Mouse (Mus musculus) forebrain, embryonic 11.5 days (tissue): ENCODE data around the gene Tpm4. TPM values are rescaled to one million over a fixed set of nuclear protein-coding genes. Genes with fewer than 3 reads are reported as not detected.

ENCODE experiments used
- ATAC-seq: fragments of 200-750 bp; cut with Nextera tagmentation; replicated peaks from 2 replicates; pipeline ENCODE4 v1.8.0; 2017; ENCODE audit warnings: moderate TSS enrichment; ENCODE audit not compliant: low FRiP score
- DNase-seq: peaks from one replicate; pipeline ENCODE4 v3.0.0-alpha.2; 2017; ENCODE audit warnings: low spot score
- H3K27ac ChIP-seq: fragments of 300-500 bp; sonication (generic); 2 replicates; pipeline ENCODE4 v1.5.1; 2014; ENCODE audit warnings: low read depth, low read length
- H3K27me3 ChIP-seq: fragments of 300-500 bp; sonication (generic); 2 replicates; pipeline ENCODE4 v1.6.1; 2014; ENCODE audit warnings: mild to moderate bottlenecking, low read length, mixed read lengths; ENCODE audit not compliant: control insufficient read depth, insufficient read depth
- H3K36me3 ChIP-seq: fragments of 300-500 bp; sonication (generic); 2 replicates; pipeline ENCODE4 v1.6.1; 2014; ENCODE audit warnings: mild to moderate bottlenecking, low read length, moderate library complexity, mixed read lengths; ENCODE audit not compliant: control insufficient read depth, insufficient read depth
- H3K4me1 ChIP-seq: fragments of 300-500 bp; sonication (generic); replicated peaks from 2 replicates; pipeline ENCODE4 v1.6.1; 2014; ENCODE audit warnings: low read length, mixed read lengths; ENCODE audit not compliant: control insufficient read depth, insufficient read depth
- H3K4me2 ChIP-seq: fragments of 300-500 bp; sonication (generic); 2 replicates; pipeline ENCODE4 v1.6.1; 2014; ENCODE audit warnings: low read depth, mild to moderate bottlenecking, low read length, moderate library complexity, mixed read lengths; ENCODE audit not compliant: severe bottlenecking
- H3K4me3 ChIP-seq: fragments of 300-500 bp; sonication (generic); 2 replicates; pipeline ENCODE4 v1.5.1; 2014; ENCODE audit warnings: low read depth, low read length
- H3K9ac ChIP-seq: fragments of 300-500 bp; sonication (generic); 2 replicates; pipeline ENCODE4 v1.6.1; 2014; ENCODE audit warnings: low read length
- H3K9me3 ChIP-seq: fragments of 300-500 bp; sonication (generic); 2 replicates; pipeline ENCODE4 v1.6.1; 2016; ENCODE audit warnings: low read length, mixed read lengths; ENCODE audit not compliant: control insufficient read depth
- WGBS: fragments of 180-500 bp; shearing (Covaris S2); extraction: QIAGEN DNeasy Blood & Tissue Kit; methylation state at CpG from one replicate; pipeline ENCODE4 v1.1.7; 2014; 5-methylcytosine and 5-hydroxymethylcytosine counted together
- polyA plus RNA-seq: library from polyadenylated mRNA; unstranded; fragments of >200 nt; fragmentation: Nextera tagmentation; extraction: Ambion mirVana; gene quantifications from 2 replicates; pipeline ENCODE4 v1.2.1, GENCODE M21; 2014

Tpm4 gene
- polyA plus RNA-seq, 1 experiment from 2014 or later: 557 TPM

- Histone ChIP-seq H3K36me3 (peaks cover 15% of the 10 kb centered on the region; the same call in 1 of the 2 replicates), H3K27ac (no peak overlapping the region), H3K27me3 (no peaks in the 10 kb centered on the region), H3K4me2 (no peak overlapping the region), H3K9ac (no peak overlapping the region), H3K4me1 (no peaks in the 10 kb centered on the region), H3K4me3 (no peak overlapping the region), H3K9me3 (no peaks in the 10 kb centered on the region)
- WGBS: 92% methylated on average over 1 of the region's 1 CpGs
- no peak for ATAC-seq
- no peak for DNase-seq
Observed at GRCm38 (mm10) chr8:72146056-72146455, 11.3 kb downstream of the Tpm4 start.

- DNase-seq (no peak), ATAC-seq (no peak)
- Histone ChIP-seq H3K9ac (no peak overlapping the region), H3K4me2 (no peak overlapping the region), H3K27me3 (no peaks in the 10 kb centered on the region), H3K36me3 (peaks cover 15% of the 10 kb centered on the region; the same call in 1 of the 2 replicates), H3K27ac (no peak overlapping the region), H3K4me3 (no peak overlapping the region), H3K9me3 (no peaks in the 10 kb centered on the region), H3K4me1 (no peaks in the 10 kb centered on the region)
- WGBS: 93% methylated on average over 3 of the region's 3 CpGs
Observed at GRCm38 (mm10) chr8:72146556-72146955, 11.8 kb downstream of the Tpm4 start.

- peaks cover 15% of the 10 kb centered on the region; the same call in 1 of the 2 replicates for H3K36me3 ChIP-seq
- no peak overlapping the region for H3K27ac ChIP-seq
- no peak overlapping the region for H3K4me2 ChIP-seq
- H3K27me3 ChIP-seq: no peaks in the 10 kb centered on the region
- no peaks in the 10 kb centered on the region for H3K4me1 ChIP-seq
- no peak overlapping the region for H3K9ac ChIP-seq
- DNase-seq: no peak
- ATAC-seq: no peak
- WGBS: 89% methylated on average over 2 of the region's 2 CpGs
- no peak overlapping the region for H3K4me3 ChIP-seq
- H3K9me3 ChIP-seq: no peaks in the 10 kb centered on the region
Observed at GRCm38 (mm10) chr8:72147266-72147665, 12.5 kb downstream of the Tpm4 start.

GRCm38 (mm10) chr8:72149056-72149455 is 14.3 kb downstream of the Tpm4 start:
- Histone ChIP-seq H3K4me1 (no peaks in the 10 kb centered on the region), H3K36me3 (peaks cover 15% of the 10 kb centered on the region; the same call in 1 of the 2 replicates), H3K27me3 (no peaks in the 10 kb centered on the region), H3K9ac (no peak overlapping the region), H3K27ac (no peak overlapping the region), H3K9me3 (no peaks in the 10 kb centered on the region), H3K4me3 (no peak overlapping the region), H3K4me2 (no peak overlapping the region)
- DNase-seq: no peak
- 90% methylated on average over 1 of the region's 1 CpGs for WGBS
- no peak for ATAC-seq

- H3K36me3 ChIP-seq: peaks cover 4% of the 10 kb centered on the region; the same call in 1 of the 2 replicates
- DNase-seq (no peak), ATAC-seq (no peak)
- H3K4me3 ChIP-seq: no peak overlapping the region
- H3K27me3 ChIP-seq: no peaks in the 10 kb centered on the region
- no peak overlapping the region for H3K27ac ChIP-seq
- no peaks in the 10 kb centered on the region for H3K4me1 ChIP-seq
- WGBS: 89% methylated on average over 3 of the region's 3 CpGs
- H3K9ac ChIP-seq: no peak overlapping the region
- H3K4me2 ChIP-seq: no peak overlapping the region
- H3K9me3 ChIP-seq: no peaks in the 10 kb centered on the region
Observed at GRCm38 (mm10) chr8:72151418-72152078, 16.8 kb downstream of the Tpm4 start.

GRCm38 (mm10) chr8:72153382-72153781 is 18.6 kb downstream of the Tpm4 start:
- ATAC-seq (no peak), DNase-seq (no peak)
- H3K9me3 ChIP-seq: no peaks in the 10 kb centered on the region
- no peak overlapping the region for H3K9ac ChIP-seq
- no peak overlapping the region for H3K4me2 ChIP-seq
- no peak overlapping the region for H3K27ac ChIP-seq
- no peaks in the 10 kb centered on the region for H3K27me3 ChIP-seq
- no peak overlapping the region for H3K4me3 ChIP-seq
- no peaks in the 10 kb centered on the region; the same call in 1 of the 2 replicates for H3K36me3 ChIP-seq
- H3K4me1 ChIP-seq: no peaks in the 10 kb centered on the region

- no peak overlapping the region for H3K4me2 ChIP-seq
- no peaks in the 10 kb centered on the region for H3K27me3 ChIP-seq
- no peaks in the 10 kb centered on the region for H3K36me3 ChIP-seq
- H3K27ac ChIP-seq: no peak overlapping the region
- H3K4me1 ChIP-seq: peaks cover 9% of the 10 kb centered on the region; the same call in 1 of the 2 replicates
- no peaks in the 10 kb centered on the region; the same call in 1 of the 2 replicates for H3K9me3 ChIP-seq
- no peak for ATAC-seq
- 88% methylated on average over 2 of the region's 2 CpGs for WGBS
- no peak overlapping the region for H3K9ac ChIP-seq
- no peak overlapping the region for H3K4me3 ChIP-seq
- DNase-seq: no peak
Observed at GRCm38 (mm10) chr8:72158096-72158495, 23.3 kb downstream of the Tpm4 start.

- no peak for ATAC-seq
- 84% methylated on average over 3 of the region's 3 CpGs for WGBS
Observed at GRCm38 (mm10) chr8:72158726-72159125, 24.0 kb downstream of the Tpm4 start.

GRCm38 (mm10) chr8:72160007-72160406 is 25.2 kb downstream of the Tpm4 start:
- Histone ChIP-seq H3K36me3 (no peaks in the 10 kb centered on the region), H3K27ac (no peak overlapping the region), H3K4me3 (peak overlapping the region; percentile 31; the same call in 1 of the 2 replicates), H3K9ac (peak overlapping the region; percentile 52), H3K4me1 (peaks cover 9% of the 10 kb centered on the region; the same call in 1 of the 2 replicates), H3K4me2 (peak overlapping the region; percentile 55; the same call in 1 of the 2 replicates), H3K9me3 (no peaks in the 10 kb centered on the region; the same call in 1 of the 2 replicates), H3K27me3 (no peaks in the 10 kb centered on the region)
- ATAC-seq (no peak), DNase-seq (no peak)
- 73% methylated on average over 3 of the region's 3 CpGs for WGBS

More at GRCm38 (mm10) chr8:72158726-72159125, 24.0 kb downstream of the Tpm4 start:
- Histone ChIP-seq H3K4me3 (no peak overlapping the region), H3K27me3 (no peaks in the 10 kb centered on the region), H3K4me1 (peaks cover 9% of the 10 kb centered on the region; the same call in 1 of the 2 replicates), H3K9ac (no peak overlapping the region), H3K27ac (no peak overlapping the region), H3K9me3 (no peaks in the 10 kb centered on the region; the same call in 1 of the 2 replicates), H3K36me3 (no peaks in the 10 kb centered on the region), H3K4me2 (no peak overlapping the region)
- no peak for DNase-seq
